Mouse (Mus musculus) intestine, embryonic 16.5 days (tissue): ENCODE data around the gene Wdr24. TPM values are rescaled to one million over a fixed set of nuclear protein-coding genes. Genes with fewer than 3 reads are reported as not detected.

ENCODE experiments used
- ATAC-seq: fragments of 200-750 bp; cut with Nextera tagmentation; 2 replicates; pipeline ENCODE4 v1.8.0; 2017; ENCODE audit warnings: moderate TSS enrichment, moderate library complexity
- H3K27ac ChIP-seq: fragments of 300-500 bp; sonication (generic); 2 replicates; pipeline ENCODE4 v1.5.1; 2014; ENCODE audit warnings: mild to moderate bottlenecking, low read length
- H3K27me3 ChIP-seq: fragments of 300-500 bp; sonication (generic); replicated peaks from 2 replicates; pipeline ENCODE4 v1.6.1; 2014; ENCODE audit warnings: low read length, control low read depth, mixed read lengths; ENCODE audit not compliant: control insufficient read depth, insufficient read depth
- H3K36me3 ChIP-seq: fragments of 300-500 bp; sonication (generic); 2 replicates; pipeline ENCODE4 v1.6.1; 2014; ENCODE audit warnings: low read length, control low read depth; ENCODE audit not compliant: control insufficient read depth, insufficient read depth
- H3K4me1 ChIP-seq: fragments of 300-500 bp; sonication (generic); 2 replicates; pipeline ENCODE4 v1.6.1; 2014; ENCODE audit warnings: low read length, control low read depth, mixed read lengths; ENCODE audit not compliant: control insufficient read depth, insufficient read depth
- H3K4me2 ChIP-seq: fragments of 300-500 bp; sonication (generic); 2 replicates; pipeline ENCODE4 v1.6.1; 2014; ENCODE audit warnings: low read depth, low read length, control low read depth
- H3K4me3 ChIP-seq: fragments of 300-500 bp; sonication (generic); 2 replicates; pipeline ENCODE4 v1.5.1; 2014; ENCODE audit warnings: mild to moderate bottlenecking, low read length
- H3K9ac ChIP-seq: fragments of 300-500 bp; sonication (generic); 2 replicates; pipeline ENCODE4 v1.6.1; 2014; ENCODE audit warnings: low read depth, low read length
- H3K9me3 ChIP-seq: fragments of 300-500 bp; sonication (generic); 2 replicates; pipeline ENCODE4 v1.6.1; 2016; ENCODE audit warnings: low read length, control low read depth; ENCODE audit not compliant: control insufficient read depth
- WGBS: fragments of 180-500 bp; shearing (Covaris S2); extraction: QIAGEN DNeasy Blood & Tissue Kit; methylation state at CpG from one replicate; pipeline ENCODE4 v1.1.7; 2014; 5-methylcytosine and 5-hydroxymethylcytosine counted together
- polyA plus RNA-seq: library from polyadenylated mRNA; unstranded; fragments of >200 nt; fragmentation: Nextera tagmentation; extraction: Ambion mirVana; gene quantifications from 2 replicates; pipeline ENCODE4 v1.2.1, GENCODE M21; 2015

Gene Wdr24
- polyA plus RNA-seq, 1 experiment from 2014 or later = 25.5 TPM

- Histone ChIP-seq H3K27ac (no peak overlapping the region), H3K4me1 (peaks cover 24% of the 10 kb centered on the region), H3K9ac (no peak overlapping the region), H3K27me3 (no peaks in the 10 kb centered on the region), H3K36me3 (peaks cover 1% of the 10 kb centered on the region; the same call in 1 of the 2 replicates), H3K4me3 (no peak overlapping the region), H3K4me2 (no peak overlapping the region), H3K9me3 (no peaks in the 10 kb centered on the region)
- no peak for ATAC-seq
- WGBS = 82% methylated on average over 3 of the region's 3 CpGs
These were observed 49.2 kb downstream of the Wdr24 start for GRCm38 (mm10) chr17:25872676-25873075.

GRCm38 (mm10) chr17:25873405-25874147 lies 50.1 kb downstream of the Wdr24 start:
- Histone ChIP-seq H3K4me3 (no peak overlapping the region), H3K36me3 (peaks cover 8% of the 10 kb centered on the region; the same call in 1 of the 2 replicates), H3K9me3 (no peaks in the 10 kb centered on the region), H3K27ac (no peak overlapping the region), H3K4me2 (peak overlapping the region; percentile 82; the same call in 1 of the 2 replicates), H3K27me3 (no peaks in the 10 kb centered on the region), H3K4me1 (peaks cover 19% of the 10 kb centered on the region), H3K9ac (no peak overlapping the region)
- ATAC-seq = no peak
- WGBS = 72% methylated on average over 11 of the region's 11 CpGs

GRCm38 (mm10) chr17:25874148-25874720 lies 50.8 kb downstream of the Wdr24 start:
- WGBS = 5% methylated on average over 14 of the region's 14 CpGs
- Histone ChIP-seq H3K27ac (peak overlapping the region; percentile 58), H3K4me1 (peaks cover 19% of the 10 kb centered on the region), H3K4me3 (peak overlapping the region; percentile 74), H3K27me3 (no peaks in the 10 kb centered on the region), H3K4me2 (peak overlapping the region; percentile 82), H3K36me3 (peaks cover 8% of the 10 kb centered on the region; the same call in 1 of the 2 replicates), H3K9me3 (no peaks in the 10 kb centered on the region), H3K9ac (peak overlapping the region; percentile 75)
- ATAC-seq = no peak

GRCm38 (mm10) chr17:25874721-25875170 lies 51.3 kb downstream of the Wdr24 start, which contains the start of gene Mettl26:
Gene Mettl26, plus strand, starts transcription at chr17:25875074.
- Histone ChIP-seq H3K36me3 (peaks cover 8% of the 10 kb centered on the region; the same call in 1 of the 2 replicates), H3K4me1 (peaks cover 19% of the 10 kb centered on the region), H3K27me3 (no peaks in the 10 kb centered on the region), H3K9ac (peak within 1 kb of the TSS; percentile 75), H3K27ac (peak within 1 kb of the TSS; percentile 78), H3K9me3 (no peaks in the 10 kb centered on the region), H3K4me2 (peak within 1 kb of the TSS; percentile 82), H3K4me3 (peak within 1 kb of the TSS; percentile 74)
- WGBS = under 1% methylated on average over 25 of the region's 25 CpGs
- peak; percentile 77 for ATAC-seq

GRCm38 (mm10) chr17:25875171-25876136 lies 52.0 kb downstream of the Wdr24 start:
- under 1% methylated on average over 59 of the region's 59 CpGs for WGBS
- peak; percentile 95 for ATAC-seq
- peak overlapping the region; percentile 75 for H3K9ac ChIP-seq

GRCm38 (mm10) chr17:25876347-25876915 lies 53.0 kb downstream of the Wdr24 start:
- peak overlapping the region; percentile 75 for H3K9ac ChIP-seq
- WGBS = 57% methylated on average over 10 of the region's 10 CpGs
- peaks cover 8% of the 10 kb centered on the region; the same call in 1 of the 2 replicates for H3K36me3 ChIP-seq
- H3K27ac ChIP-seq = no peak overlapping the region
- H3K4me1 ChIP-seq = peaks cover 19% of the 10 kb centered on the region
- no peaks in the 10 kb centered on the region for H3K9me3 ChIP-seq
- no peaks in the 10 kb centered on the region for H3K27me3 ChIP-seq
- H3K4me3 ChIP-seq = peak overlapping the region; percentile 74
- ATAC-seq = no peak
- peak overlapping the region; percentile 82 for H3K4me2 ChIP-seq

More at GRCm38 (mm10) chr17:25875171-25876136, 52.0 kb downstream of the Wdr24 start:
- Histone ChIP-seq H3K27me3 (no peaks in the 10 kb centered on the region), H3K4me1 (peaks cover 19% of the 10 kb centered on the region), H3K4me2 (peak overlapping the region; percentile 82), H3K36me3 (peaks cover 8% of the 10 kb centered on the region; the same call in 1 of the 2 replicates), H3K9me3 (no peaks in the 10 kb centered on the region), H3K4me3 (peak overlapping the region; percentile 74), H3K27ac (peak overlapping the region; percentile 78)

- WGBS = 89% methylated on average over 3 of the region's 3 CpGs
- Histone ChIP-seq H3K36me3 (peaks cover 8% of the 10 kb centered on the region; the same call in 1 of the 2 replicates), H3K9me3 (no peaks in the 10 kb centered on the region), H3K4me3 (no peak overlapping the region), H3K4me2 (no peak overlapping the region), H3K27me3 (no peaks in the 10 kb centered on the region), H3K27ac (no peak overlapping the region), H3K4me1 (peaks cover 19% of the 10 kb centered on the region), H3K9ac (no peak overlapping the region)
- no peak for ATAC-seq
These were observed 53.6 kb downstream of the Wdr24 start for GRCm38 (mm10) chr17:25877025-25877424.

GRCm38 (mm10) chr17:25877741-25878610 lies 54.5 kb downstream of the Wdr24 start:
- 92% methylated on average over 32 of the region's 32 CpGs for WGBS
- Histone ChIP-seq H3K4me1 (peaks cover 19% of the 10 kb centered on the region), H3K36me3 (peaks cover 8% of the 10 kb centered on the region; the same call in 1 of the 2 replicates), H3K9me3 (no peaks in the 10 kb centered on the region), H3K4me3 (no peak overlapping the region), H3K9ac (no peak overlapping the region), H3K27ac (no peak overlapping the region), H3K27me3 (no peaks in the 10 kb centered on the region), H3K4me2 (no peak overlapping the region)
- no peak for ATAC-seq
